Mouse (Mus musculus) E14TG2a.4 (cell line): ENCODE results near the gene Nup107.

Source experiments
- H3K27me3 ChIP-seq: 2 replicates; pipeline ENCODE4 v1.6.1; 2014; ENCODE audit warnings: low read length, control low read depth; ENCODE audit not compliant: insufficient read depth
- H3K36me3 ChIP-seq: 2 replicates; pipeline ENCODE4 v1.6.1; 2014; ENCODE audit warnings: low read length, control low read depth; ENCODE audit not compliant: insufficient read depth
- H3K4me1 ChIP-seq: replicated peaks from 2 replicates; pipeline ENCODE4 v1.6.1; 2014; ENCODE audit warnings: low read depth, low read length, control low read depth
- H3K4me3 ChIP-seq: replicated peaks from 2 replicates; pipeline ENCODE4 v1.5.1; 2014; ENCODE audit warnings: mild to moderate bottlenecking, low read length
- H3K9me3 ChIP-seq: 2 replicates; pipeline ENCODE4 v1.6.1; 2014; ENCODE audit warnings: low read length, control low read depth
- CTCF ChIP-seq: conservative IDR thresholded peaks from 2 replicates; pipeline ENCODE4 v1.5.1; 2014; ENCODE audit warnings: low read length
- NANOG ChIP-seq: IDR thresholded peaks from 2 replicates; pipeline ENCODE4 v1.6.1; 2014; ENCODE audit warnings: borderline replicate concordance, low read length, mixed read lengths
- POU5F1 ChIP-seq: IDR thresholded peaks from 2 replicates; pipeline ENCODE4 v1.6.1; 2014; ENCODE audit warnings: low read length, borderline replicate concordance

Nup107 gene

DNA sequence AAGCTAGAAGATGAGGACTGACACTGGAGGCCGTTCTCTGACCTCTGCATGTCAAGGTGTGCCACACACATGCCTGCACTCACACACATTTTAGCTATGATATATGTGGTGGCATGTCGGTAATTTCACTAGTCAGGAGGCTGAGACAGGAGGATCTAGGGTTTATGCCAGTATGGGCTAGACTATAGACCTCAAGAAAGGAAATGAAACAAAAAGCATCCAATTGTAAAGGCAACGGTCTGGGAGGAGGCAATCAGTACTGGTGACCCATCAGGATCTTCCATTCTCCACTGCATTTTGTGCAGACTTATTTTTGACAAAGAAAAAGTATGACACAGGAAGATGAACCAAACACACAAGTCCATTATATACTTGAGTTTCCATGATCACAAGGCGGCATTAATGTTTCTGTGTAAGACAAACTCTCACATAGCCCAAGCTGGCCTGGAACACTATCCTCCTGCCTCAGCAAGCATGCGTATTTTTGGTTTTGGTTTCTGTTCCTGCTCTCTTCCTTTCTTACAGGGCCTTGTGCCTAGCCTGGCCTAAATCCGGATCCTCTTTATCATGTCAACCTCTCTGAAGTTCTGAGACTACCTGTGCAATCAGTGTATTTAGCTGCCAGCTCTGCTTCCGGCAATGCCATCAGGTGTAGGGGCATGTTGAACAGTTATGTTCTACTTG, 37.1 kb upstream of the Nup107 start:
- Histone ChIP-seq H3K36me3 (peaks cover 13% of the 10 kb centered on the region; the same call in 1 of the 2 replicates), H3K27me3 (no peaks in the 10 kb centered on the region), H3K4me3 (no peak overlapping the region), H3K9me3 (no peaks in the 10 kb centered on the region), H3K4me1 (peaks cover 80% of the 10 kb centered on the region)
- TF ChIP-seq CTCF, result no peak
- TF ChIP-seq NANOG, result no peak

DNA sequence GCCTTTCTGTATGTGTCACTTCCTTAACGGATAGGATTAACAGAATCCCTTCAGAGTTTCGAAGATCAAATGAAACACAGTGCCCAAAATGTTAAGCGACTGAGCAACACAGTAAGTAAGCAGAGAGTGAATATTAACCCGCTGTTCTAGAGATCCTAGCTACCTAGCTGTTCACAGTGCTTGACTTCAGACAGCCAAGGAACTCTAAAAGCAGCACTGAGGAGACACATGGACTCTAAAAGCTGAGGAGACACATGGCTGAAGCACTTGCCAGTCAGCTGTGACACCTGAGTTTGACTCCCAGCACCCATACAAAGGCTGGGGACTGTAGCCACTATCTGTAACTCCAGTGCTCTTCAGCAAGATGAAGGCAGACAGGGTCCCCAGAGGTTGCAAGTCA, 36.5 kb upstream of the Nup107 start:
- no peak for TF ChIP-seq NANOG
- TF ChIP-seq CTCF, result no peak
- TF ChIP-seq POU5F1, result no peak
- Histone ChIP-seq H3K27me3 (no peaks in the 10 kb centered on the region), H3K4me1 (peaks cover 81% of the 10 kb centered on the region), H3K9me3 (no peaks in the 10 kb centered on the region), H3K4me3 (no peak overlapping the region), H3K36me3 (peaks cover 19% of the 10 kb centered on the region)

DNA sequence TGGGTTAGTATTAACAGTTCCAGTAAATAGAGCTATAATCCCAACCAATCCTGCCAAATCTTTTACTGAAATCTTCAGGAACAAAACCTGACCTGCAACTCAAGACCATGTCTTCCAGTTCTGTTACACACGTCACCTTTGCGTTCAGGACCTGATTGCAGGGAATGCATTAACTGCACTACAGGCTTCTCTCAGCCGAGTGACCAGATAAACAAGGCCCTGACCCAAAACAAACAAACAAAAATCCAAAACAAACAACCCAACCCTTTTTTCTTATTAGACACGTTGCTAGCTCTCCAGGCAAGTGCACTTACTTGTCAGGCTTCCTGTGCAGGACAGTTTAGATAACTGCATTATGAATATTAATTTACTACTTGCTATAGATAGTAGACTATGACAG, 36.0 kb upstream of the Nup107 start:
- Histone ChIP-seq H3K27me3 (no peaks in the 10 kb centered on the region), H3K4me3 (no peak overlapping the region), H3K36me3 (peaks cover 24% of the 10 kb centered on the region), H3K4me1 (peaks cover 80% of the 10 kb centered on the region), H3K9me3 (no peaks in the 10 kb centered on the region)
- TF ChIP-seq NANOG, result no peak
- TF ChIP-seq POU5F1, result no peak
- no peak for TF ChIP-seq CTCF

DNA sequence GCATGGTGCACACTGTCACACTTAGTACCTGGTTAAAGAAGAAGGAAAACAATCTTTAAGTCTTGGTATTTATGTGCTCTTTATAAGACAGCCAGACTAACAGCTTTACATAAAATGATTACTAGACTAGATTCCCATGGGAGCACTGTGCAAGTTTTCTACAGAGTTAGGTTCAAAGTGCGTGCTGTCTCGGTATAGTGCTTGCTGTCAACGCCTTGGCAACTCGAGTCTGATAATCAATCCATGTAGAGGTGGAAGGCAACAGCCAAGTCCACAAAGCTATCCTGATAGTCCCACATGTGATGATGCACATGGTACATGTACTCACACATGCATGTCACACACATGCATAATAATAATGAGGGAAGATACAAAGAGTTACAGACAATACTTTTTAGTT, 32.1 kb upstream of the Nup107 start:
- Histone ChIP-seq H3K4me3 (no peak overlapping the region), H3K27me3 (no peaks in the 10 kb centered on the region), H3K4me1 (peaks cover 68% of the 10 kb centered on the region), H3K36me3 (peaks cover 61% of the 10 kb centered on the region), H3K9me3 (no peaks in the 10 kb centered on the region)
- TF ChIP-seq POU5F1 (no peak), NANOG (no peak)

DNA sequence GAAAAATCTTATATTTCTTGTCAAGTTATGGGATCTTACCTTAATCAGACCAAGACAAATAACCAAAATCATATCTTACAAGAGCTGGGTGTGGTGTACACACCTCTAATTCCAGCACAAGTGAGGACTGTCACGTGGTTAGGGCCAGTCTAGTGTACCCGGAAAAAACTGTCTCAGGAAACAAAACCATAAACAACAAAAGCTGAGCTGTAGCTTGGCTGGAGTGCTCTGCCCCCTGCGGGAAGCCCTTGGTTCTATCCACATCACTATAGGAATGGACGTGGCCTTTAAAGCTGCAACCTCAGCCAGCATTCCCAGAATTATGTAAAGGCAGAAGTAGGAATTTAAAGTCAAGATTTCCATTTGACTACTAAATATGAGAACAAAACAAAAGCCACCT, 31.6 kb upstream of the Nup107 start:
- Histone ChIP-seq H3K27me3 (no peaks in the 10 kb centered on the region), H3K4me1 (peaks cover 63% of the 10 kb centered on the region), H3K4me3 (no peak overlapping the region), H3K9me3 (no peaks in the 10 kb centered on the region), H3K36me3 (peaks cover 66% of the 10 kb centered on the region)
- no peak for TF ChIP-seq NANOG
- TF ChIP-seq CTCF, result no peak
- TF ChIP-seq POU5F1, result no peak

DNA sequence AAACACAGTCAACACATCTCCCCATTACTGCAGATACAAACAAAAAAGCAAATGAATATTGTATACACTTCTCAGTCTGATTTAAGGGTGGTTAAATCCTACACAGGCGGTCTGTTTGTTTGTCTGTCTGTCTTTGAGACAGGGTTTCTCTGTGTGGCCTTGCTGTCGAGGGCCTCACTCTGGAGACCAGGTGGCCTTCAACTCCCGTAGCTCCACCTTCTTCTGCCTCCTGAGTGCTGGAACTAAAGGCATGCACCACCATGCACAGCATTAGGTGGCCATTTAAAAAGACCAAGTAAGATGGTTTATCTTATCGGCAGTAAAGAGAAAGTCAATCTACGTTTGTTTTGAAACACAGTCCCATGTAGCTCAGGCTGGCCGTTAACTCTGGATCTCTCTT, 30.8 kb upstream of the Nup107 start:
- TF ChIP-seq CTCF (no peak), NANOG (no peak)

DNA sequence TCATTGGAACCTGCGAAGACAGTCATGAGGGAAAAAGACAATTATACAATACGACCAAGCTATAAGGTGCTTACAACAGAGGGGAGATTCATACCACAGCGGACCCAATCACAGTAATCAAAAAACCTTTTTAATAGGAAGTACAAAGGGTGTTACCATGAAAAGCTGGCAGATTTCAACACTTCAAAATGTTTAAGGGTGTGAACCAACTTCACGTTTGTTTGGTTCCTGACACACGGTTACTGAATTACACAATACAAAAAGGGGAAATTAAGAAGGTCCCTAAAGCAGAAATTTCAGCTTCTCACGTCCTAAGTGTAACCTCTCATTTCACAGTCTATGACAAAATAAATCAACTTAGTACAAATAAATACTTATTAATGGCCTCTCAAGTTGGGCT, 26.1 kb upstream of the Nup107 start:
- peaks cover 15% of the 10 kb centered on the region for H3K4me1 ChIP-seq
- no peaks in the 10 kb centered on the region for H3K9me3 ChIP-seq
- no peaks in the 10 kb centered on the region for H3K27me3 ChIP-seq
- H3K36me3 ChIP-seq, result peaks cover 97% of the 10 kb centered on the region
- TF ChIP-seq POU5F1 (no peak), CTCF (no peak), NANOG (no peak)
- H3K4me3 ChIP-seq, result no peak overlapping the region

More for the DNA sequence above, 30.8 kb upstream of the Nup107 start:
- no peaks in the 10 kb centered on the region for H3K27me3 ChIP-seq
- peaks cover 74% of the 10 kb centered on the region for H3K36me3 ChIP-seq
- no peaks in the 10 kb centered on the region for H3K9me3 ChIP-seq
- H3K4me3 ChIP-seq, result no peak overlapping the region
- H3K4me1 ChIP-seq, result peaks cover 55% of the 10 kb centered on the region

DNA sequence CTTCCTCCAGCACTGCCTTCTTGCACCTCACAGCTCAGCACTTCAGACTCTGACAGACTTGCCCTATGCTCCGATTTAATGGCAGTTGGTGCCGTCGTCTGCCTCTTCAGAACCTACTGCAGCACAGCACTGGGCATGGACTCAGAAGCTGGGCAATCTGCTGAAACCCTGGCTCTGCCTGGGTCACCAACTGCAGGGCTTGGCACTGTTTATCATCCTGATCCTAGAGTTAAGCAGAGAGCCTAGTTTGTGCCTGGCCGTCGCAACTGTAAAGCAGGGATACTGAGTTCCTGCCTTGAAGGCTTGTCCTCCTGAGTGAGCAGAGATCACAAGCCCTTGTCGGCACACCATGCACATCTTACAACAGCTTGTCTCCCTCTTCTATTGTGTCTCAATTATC, 24.2 kb upstream of the Nup107 start:
- Histone ChIP-seq H3K27me3 (no peaks in the 10 kb centered on the region), H3K4me1 (peaks cover 22% of the 10 kb centered on the region), H3K36me3 (peaks cover 92% of the 10 kb centered on the region), H3K4me3 (no peak overlapping the region), H3K9me3 (no peaks in the 10 kb centered on the region)
- TF ChIP-seq POU5F1, result no peak
- no peak for TF ChIP-seq NANOG

DNA sequence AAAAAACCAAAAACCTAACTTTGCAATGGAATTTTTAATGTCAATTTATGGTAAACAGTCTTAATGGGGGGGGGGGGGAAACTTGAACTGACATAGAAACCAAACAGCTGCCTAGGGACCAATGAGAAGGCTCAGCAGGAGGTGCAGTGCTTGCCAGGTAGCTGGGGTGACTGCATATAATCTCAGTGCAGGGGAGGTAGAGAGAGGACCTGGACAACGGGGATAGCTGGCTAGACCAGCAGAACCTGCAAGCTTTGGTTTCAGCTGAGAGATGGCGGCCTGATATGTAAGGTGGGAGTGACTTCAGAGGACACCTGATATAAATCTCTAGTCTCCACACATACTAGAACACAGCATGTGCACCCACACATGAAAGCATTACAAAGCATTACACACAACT, 20.0 kb upstream of the Nup107 start:
- peaks cover 53% of the 10 kb centered on the region for H3K36me3 ChIP-seq
- H3K4me1 ChIP-seq, result peaks cover 63% of the 10 kb centered on the region
- H3K9me3 ChIP-seq, result no peaks in the 10 kb centered on the region
- H3K4me3 ChIP-seq, result no peak overlapping the region
- H3K27me3 ChIP-seq, result no peaks in the 10 kb centered on the region
- no peak for TF ChIP-seq POU5F1
- TF ChIP-seq NANOG, result no peak
- TF ChIP-seq CTCF, result no peak
